Mouse (Mus musculus) fat pad, adult 2 months (tissue): ENCODE measurements at regions not wholly inside any gene's neighbourhood (a gene's known extent, or its start where the extent isn't known, plus 50 kb on each side); places are given as distances from the start of the nearest gene placed in this dataset.
"Not testable (repeated sequence)": the region's sequence is repeated elsewhere in the genome, so short reads cannot be mapped to it uniquely, and the experiment has no call there.

Source experiments
- DNase-seq: peaks from one replicate; pipeline ENCODE4 v3.0.0-alpha.2; 2011; ENCODE audit warnings: low read depth, low spot score; ENCODE audit errors: extremely low read depth

GRCm38 (mm10) chr6:22789731-22790130 is 85.6 kb upstream of the Ptprz1 start:
- DNase-seq: not testable (repeated sequence)

- peak; percentile 11 for DNase-seq
These were observed 83.5 kb upstream of the Ptprz1 start for GRCm38 (mm10) chr6:22791801-22792200.

- DNase-seq: no peak
These were observed 82.7 kb upstream of the Ptprz1 start for GRCm38 (mm10) chr6:22792601-22793000.

GRCm38 (mm10) chr6:22794071-22794721 is 81.1 kb upstream of the Ptprz1 start:
- DNase-seq: no peak

- no peak for DNase-seq
These were observed 80.5 kb upstream of the Ptprz1 start for GRCm38 (mm10) chr6:22794755-22795154.

- DNase-seq: no peak
These were observed 79.9 kb upstream of the Ptprz1 start for GRCm38 (mm10) chr6:22795291-22795860.

GRCm38 (mm10) chr6:22801908-22802307 is 73.4 kb upstream of the Ptprz1 start:
- DNase-seq: no peak

GRCm38 (mm10) chr6:22802399-22803092 is 72.8 kb upstream of the Ptprz1 start:
- peak; percentile 14 for DNase-seq

GRCm38 (mm10) chr6:22803886-22804285 is 71.4 kb upstream of the Ptprz1 start:
- DNase-seq: no peak

- no peak for DNase-seq
These were observed 50.1 kb upstream of the Ptprz1 start for GRCm38 (mm10) chr6:22825086-22825768.
